Mouse (Mus musculus): ENCODE data around the gene Adgre5. TPM values are rescaled to one million over a fixed set of nuclear protein-coding genes. Genes with fewer than 3 reads are reported as not detected.

Gene Adgre5
- polyA plus RNA-seq, 2 experiments: 50.4 to 70.1 TPM

DNA sequence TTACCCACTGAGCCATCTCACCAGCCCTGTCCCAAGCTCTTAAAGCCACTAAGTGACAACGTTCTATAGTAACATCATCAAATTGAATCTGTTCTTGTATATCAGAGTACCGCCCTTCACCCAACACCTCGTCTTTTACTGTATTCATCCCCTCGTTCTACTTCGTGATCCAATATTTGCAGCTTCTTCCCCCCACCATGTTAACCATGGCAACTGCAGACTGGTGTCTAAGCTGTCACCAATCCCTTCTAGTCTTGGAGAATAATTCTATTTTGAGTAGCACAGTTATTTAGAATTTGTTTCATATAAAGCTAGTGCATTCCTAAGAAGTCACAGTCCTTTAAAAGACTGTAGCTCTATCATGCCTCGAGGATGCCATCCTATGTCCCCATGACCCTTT is 51.9 kb downstream of the Adgre5 start:
- no peak for DNase-seq (ENCODE audit: low spot score)
- Histone ChIP-seq H3K27me3 (ENCODE audit: control insufficient read depth, insufficient read depth, low read length) (no peaks in the 10 kb centered on the region), H3K27ac (replicated peaks; ENCODE audit: low read depth, low read length) (no peak overlapping the region), H3K4me3 (replicated peaks; ENCODE audit: low read length) (no peak overlapping the region), H3K36me3 (ENCODE audit: control insufficient read depth, insufficient read depth, low read length) (peaks cover 41% of the 10 kb centered on the region), H3K4me2 (replicated peaks; ENCODE audit: low read depth, low read length, severe bottlenecking) (no peak overlapping the region), H3K9me3 (ENCODE audit: control insufficient read depth, low read length) (no peaks in the 10 kb centered on the region), H3K4me1 (ENCODE audit: control insufficient read depth, insufficient read depth, low read length) (no peaks in the 10 kb centered on the region), H3K9ac (ENCODE audit: low read depth, low read length, severe bottlenecking) (no peak overlapping the region)
- ATAC-seq (ENCODE audit: low FRiP score, low read depth): no peak
- no peak for TF ChIP-seq POLR2A (IDR thresholded peaks at IDR 0.05; ENCODE audit: borderline replicate concordance, extremely low read depth, insufficient read depth, insufficient read length)
- WGBS: 88% methylated on average over 6 of the region's 6 CpGs

- Histone ChIP-seq H3K4me2 (replicated peaks; ENCODE audit: low read depth, low read length, severe bottlenecking) (no peak overlapping the region), H3K4me3 (replicated peaks; ENCODE audit: low read length) (no peak overlapping the region), H3K4me1 (ENCODE audit: control insufficient read depth, insufficient read depth, low read length) (peaks cover 16% of the 10 kb centered on the region), H3K27me3 (ENCODE audit: control insufficient read depth, insufficient read depth, low read length) (no peaks in the 10 kb centered on the region), H3K27ac (replicated peaks; ENCODE audit: low read depth, low read length) (no peak overlapping the region), H3K36me3 (ENCODE audit: control insufficient read depth, insufficient read depth, low read length) (peaks cover 46% of the 10 kb centered on the region), H3K9ac (ENCODE audit: low read depth, low read length, severe bottlenecking) (no peak overlapping the region), H3K9me3 (ENCODE audit: control insufficient read depth, low read length) (no peaks in the 10 kb centered on the region)
- WGBS: 90% methylated on average over 9 of the region's 9 CpGs
- no peak for DNase-seq (ENCODE audit: low spot score)
- no peak for TF ChIP-seq POLR2A (IDR thresholded peaks at IDR 0.05; ENCODE audit: borderline replicate concordance, extremely low read depth, insufficient read depth, insufficient read length)
- no peak for ATAC-seq (ENCODE audit: low FRiP score, low read depth)
Observed at GRCm38 (mm10) chr8:83684517-83684916, 56.6 kb downstream of the Adgre5 start.

DNA sequence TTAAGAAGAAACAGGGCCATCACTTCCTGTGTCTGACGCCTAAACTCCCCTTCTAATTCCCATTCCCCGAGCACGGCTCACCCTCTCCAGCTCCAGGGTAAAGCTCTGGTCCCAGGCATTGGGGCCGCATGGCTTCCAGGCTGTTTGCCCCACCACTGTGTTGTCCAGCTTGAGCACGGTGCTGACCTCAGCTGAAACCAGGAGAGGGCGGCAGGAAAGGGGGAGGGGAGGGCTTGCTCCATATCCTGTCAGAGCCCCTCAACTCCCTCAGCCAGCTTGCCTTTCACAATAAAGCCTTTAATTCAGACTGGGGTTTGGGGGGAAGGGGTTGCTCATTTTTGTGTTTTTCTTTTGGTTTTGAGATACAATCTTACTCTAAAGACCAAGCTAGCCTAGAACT is 60.0 kb downstream of the Adgre5 start:
- Histone ChIP-seq H3K9ac (ENCODE audit: low read depth, low read length, severe bottlenecking) (no peak overlapping the region; the same call in 1 of the 2 replicates), H3K27ac (replicated peaks; ENCODE audit: low read depth, low read length) (peak overlapping the region; percentile 80), H3K9me3 (ENCODE audit: control insufficient read depth, low read length) (no peaks in the 10 kb centered on the region), H3K4me1 (ENCODE audit: control insufficient read depth, insufficient read depth, low read length) (peaks cover 16% of the 10 kb centered on the region), H3K36me3 (ENCODE audit: control insufficient read depth, insufficient read depth, low read length) (peaks cover 72% of the 10 kb centered on the region), H3K4me2 (replicated peaks; ENCODE audit: low read depth, low read length, severe bottlenecking) (no peak overlapping the region; the same call in 1 of the 2 replicates), H3K27me3 (ENCODE audit: control insufficient read depth, insufficient read depth, low read length) (no peaks in the 10 kb centered on the region), H3K4me3 (replicated peaks; ENCODE audit: low read length) (no peak overlapping the region)
- TF ChIP-seq POLR2A (IDR thresholded peaks at IDR 0.05; ENCODE audit: borderline replicate concordance, extremely low read depth, insufficient read depth, insufficient read length): no peak
- 19% methylated on average over 6 of the region's 6 CpGs for WGBS
- DNase-seq (ENCODE audit: low spot score) (no peak), ATAC-seq (ENCODE audit: low FRiP score, low read depth) (peak; percentile 64; the same call in 1 of the 2 replicates)

GRCm38 (mm10) chr8:83680603-83681002 is 60.5 kb downstream of the Adgre5 start:
- DNase-seq (ENCODE audit: low spot score) (no peak), ATAC-seq (ENCODE audit: low FRiP score, low read depth) (no peak)
- Histone ChIP-seq H3K4me1 (ENCODE audit: control insufficient read depth, insufficient read depth, low read length) (peaks cover 16% of the 10 kb centered on the region), H3K27ac (replicated peaks; ENCODE audit: low read depth, low read length) (peak overlapping the region; percentile 80), H3K36me3 (ENCODE audit: control insufficient read depth, insufficient read depth, low read length) (peaks cover 74% of the 10 kb centered on the region), H3K9me3 (ENCODE audit: control insufficient read depth, low read length) (no peaks in the 10 kb centered on the region), H3K27me3 (ENCODE audit: control insufficient read depth, insufficient read depth, low read length) (no peaks in the 10 kb centered on the region), H3K9ac (ENCODE audit: low read depth, low read length, severe bottlenecking) (no peak overlapping the region), H3K4me2 (replicated peaks; ENCODE audit: low read depth, low read length, severe bottlenecking) (peak overlapping the region; percentile 7; the same call in 1 of the 2 replicates), H3K4me3 (replicated peaks; ENCODE audit: low read length) (no peak overlapping the region)
- TF ChIP-seq POLR2A (IDR thresholded peaks at IDR 0.05; ENCODE audit: borderline replicate concordance, extremely low read depth, insufficient read depth, insufficient read length): no peak
- 67% methylated on average over 5 of the region's 5 CpGs for WGBS

GRCm38 (mm10) chr8:83679866-83680265 is 61.3 kb downstream of the Adgre5 start:
- TF ChIP-seq POLR2A (IDR thresholded peaks at IDR 0.05; ENCODE audit: borderline replicate concordance, extremely low read depth, insufficient read depth, insufficient read length): no peak
- ATAC-seq (ENCODE audit: low FRiP score, low read depth) (no peak), DNase-seq (ENCODE audit: low spot score) (no peak)
- no peaks in the 10 kb centered on the region for H3K27me3 ChIP-seq (ENCODE audit: control insufficient read depth, insufficient read depth, low read length)
- H3K4me1 ChIP-seq (ENCODE audit: control insufficient read depth, insufficient read depth, low read length): peaks cover 16% of the 10 kb centered on the region
- peaks cover 74% of the 10 kb centered on the region for H3K36me3 ChIP-seq (ENCODE audit: control insufficient read depth, insufficient read depth, low read length)
- H3K9me3 ChIP-seq (ENCODE audit: control insufficient read depth, low read length): no peaks in the 10 kb centered on the region
- no peak overlapping the region for H3K4me3 ChIP-seq (replicated peaks; ENCODE audit: low read length)
- H3K9ac ChIP-seq (ENCODE audit: low read depth, low read length, severe bottlenecking): no peak overlapping the region
- no peak overlapping the region for H3K4me2 ChIP-seq (replicated peaks; ENCODE audit: low read depth, low read length, severe bottlenecking)
- 92% methylated on average over 12 of the region's 12 CpGs for WGBS
- H3K27ac ChIP-seq (replicated peaks; ENCODE audit: low read depth, low read length): no peak overlapping the region

GRCm38 (mm10) chr8:83674497-83674896 is 66.6 kb downstream of the Adgre5 start:
- Histone ChIP-seq H3K4me2 (replicated peaks; ENCODE audit: low read depth, low read length, severe bottlenecking) (no peak overlapping the region), H3K27ac (replicated peaks; ENCODE audit: low read depth, low read length) (no peak overlapping the region), H3K9ac (ENCODE audit: low read depth, low read length, severe bottlenecking) (no peak overlapping the region), H3K4me3 (replicated peaks; ENCODE audit: low read length) (no peak overlapping the region), H3K36me3 (ENCODE audit: control insufficient read depth, insufficient read depth, low read length) (peaks cover 68% of the 10 kb centered on the region), H3K9me3 (ENCODE audit: control insufficient read depth, low read length) (no peaks in the 10 kb centered on the region), H3K27me3 (ENCODE audit: control insufficient read depth, insufficient read depth, low read length) (no peaks in the 10 kb centered on the region), H3K4me1 (ENCODE audit: control insufficient read depth, insufficient read depth, low read length) (no peaks in the 10 kb centered on the region)
- TF ChIP-seq POLR2A (IDR thresholded peaks at IDR 0.05; ENCODE audit: borderline replicate concordance, extremely low read depth, insufficient read depth, insufficient read length): no peak
- ATAC-seq (ENCODE audit: low FRiP score, low read depth) (no peak), DNase-seq (ENCODE audit: low spot score) (no peak)
- WGBS: 86% methylated on average over 5 of the region's 5 CpGs

Small RNA genes lying within 50 kb of the gene (microRNA-seq; reads per million reads assigned to microRNA genes)
- not detected for gene Mir1668

Other genes with a start within 250 kb of the Adgre5 start
- 0.18 TPM in 1 of 2 replicates, not detected in the other for gene Olfr370, start 205.5 kb downstream of the Adgre5 start, polyA plus RNA-seq (2012; rRNA removed)
- not detected in 2 replicates for gene Olfr370, start 205.5 kb downstream of the Adgre5 start, polyA plus RNA-seq (2014; fragmentation: Nextera tagmentation; extraction: Ambion mirVana)
- gene Ndufb7, start 174.7 kb downstream of the Adgre5 start, polyA plus RNA-seq (2012; rRNA removed): 237 and 248 TPM in 2 replicates
- gene Ndufb7, start 174.7 kb downstream of the Adgre5 start, polyA plus RNA-seq (2014; fragmentation: Nextera tagmentation; extraction: Ambion mirVana): 298 and 313 TPM in 2 replicates
- gene Tecr, start 133.4 kb downstream of the Adgre5 start, polyA plus RNA-seq (2012; rRNA removed): 595 and 783 TPM in 2 replicates
- gene Tecr, start 133.4 kb downstream of the Adgre5 start, polyA plus RNA-seq (2014; fragmentation: Nextera tagmentation; extraction: Ambion mirVana): 586 and 589 TPM in 2 replicates
- 42.6 and 43.7 TPM in 2 replicates for gene Dnajb1, start 133.1 kb downstream of the Adgre5 start, polyA plus RNA-seq (2012; rRNA removed)
- gene Dnajb1, start 133.1 kb downstream of the Adgre5 start, polyA plus RNA-seq (2014; fragmentation: Nextera tagmentation; extraction: Ambion mirVana): 51.3 and 58.9 TPM in 2 replicates
- gene Gipc1, start 88.6 kb downstream of the Adgre5 start, polyA plus RNA-seq (2012; rRNA removed): 100 and 102 TPM in 2 replicates
- gene Gipc1, start 88.6 kb downstream of the Adgre5 start, polyA plus RNA-seq (2014; fragmentation: Nextera tagmentation; extraction: Ambion mirVana): 134 and 138 TPM in 2 replicates
- gene Ptger1, start 74.6 kb downstream of the Adgre5 start, polyA plus RNA-seq (2012; rRNA removed): 2.7 and 2.8 TPM in 2 replicates
- 0.40 and 0.83 TPM in 2 replicates for gene Ptger1, start 74.6 kb downstream of the Adgre5 start, polyA plus RNA-seq (2014; fragmentation: Nextera tagmentation; extraction: Ambion mirVana)
- gene Pkn1, start 42.1 kb downstream of the Adgre5 start, polyA plus RNA-seq (2012; rRNA removed): 46.9 and 47.4 TPM in 2 replicates
- 24.3 and 29.3 TPM in 2 replicates for gene Pkn1, start 42.1 kb downstream of the Adgre5 start, polyA plus RNA-seq (2014; fragmentation: Nextera tagmentation; extraction: Ambion mirVana)
- 81.1 and 81.3 TPM in 2 replicates for gene Ddx39, start 26.1 kb downstream of the Adgre5 start, polyA plus RNA-seq (2012; rRNA removed)
- gene Ddx39, start 26.1 kb downstream of the Adgre5 start, polyA plus RNA-seq (2014; fragmentation: Nextera tagmentation; extraction: Ambion mirVana): 110 and 111 TPM in 2 replicates
- 123 and 177 TPM in 2 replicates for gene Adgrl1, start 158.8 kb upstream of the Adgre5 start, polyA plus RNA-seq (2012; rRNA removed)
- 38.5 and 45.3 TPM in 2 replicates for gene Adgrl1, start 158.8 kb upstream of the Adgre5 start, polyA plus RNA-seq (2014; fragmentation: Nextera tagmentation; extraction: Ambion mirVana)
- gene Gm10644, start 213.9 kb upstream of the Adgre5 start, polyA plus RNA-seq (2012; rRNA removed): 0.63 and 0.69 TPM in 2 replicates
- gene Gm10644, start 213.9 kb upstream of the Adgre5 start, polyA plus RNA-seq (2014; fragmentation: Nextera tagmentation; extraction: Ambion mirVana): 0.48 and 0.53 TPM in 2 replicates
- 70.4 and 76.2 TPM in 2 replicates for gene Asf1b, start 214.2 kb upstream of the Adgre5 start, polyA plus RNA-seq (2012; rRNA removed)
- 56.0 and 61.2 TPM in 2 replicates for gene Asf1b, start 214.2 kb upstream of the Adgre5 start, polyA plus RNA-seq (2014; fragmentation: Nextera tagmentation; extraction: Ambion mirVana)
- 132 and 141 TPM in 2 replicates for gene Prkaca, start 231.7 kb upstream of the Adgre5 start, polyA plus RNA-seq (2012; rRNA removed)
- 151 and 158 TPM in 2 replicates for gene Prkaca, start 231.7 kb upstream of the Adgre5 start, polyA plus RNA-seq (2014; fragmentation: Nextera tagmentation; extraction: Ambion mirVana)

Data from limb, embryonic 14.5 days (tissue).